Mouse (Mus musculus): Measurements from ENCODE around the gene Xpo6.

GRCm38 (mm10) chr7:126166571-126166970 is 33.7 kb downstream of the Xpo6 start:
- TF ChIP-seq CTCF (IDR thresholded peaks at IDR 0.05; ENCODE audit: low read depth) = no peak
- no peak for TF ChIP-seq EP300 (IDR thresholded peaks at IDR 0.05; ENCODE audit: low read depth)
